Mouse (Mus musculus) ES-E14 (cell line): Measurements from ENCODE around the gene Gm11032.

Experiments used
- CHD2 ChIP-seq: IDR thresholded peaks from 2 replicates; pipeline ENCODE4 v1.6.1; 2014; ENCODE audit warnings: mild to moderate bottlenecking, low read depth, low read length, inconsistent platforms
- HCFC1 ChIP-seq: IDR thresholded peaks from 2 replicates; pipeline ENCODE4 v1.6.1; 2012; ENCODE audit warnings: low read length, inconsistent platforms, borderline replicate concordance; ENCODE audit not compliant: insufficient read depth
- MAFK ChIP-seq: IDR thresholded peaks from 2 replicates; pipeline ENCODE4 v1.6.1; 2014; ENCODE audit warnings: mild to moderate bottlenecking, low read depth, low read length, inconsistent platforms; ENCODE audit not compliant: insufficient read depth
- ZC3H11A ChIP-seq: IDR thresholded peaks from 2 replicates; pipeline ENCODE4 v1.6.1; 2012; ENCODE audit warnings: low read depth, mild to moderate bottlenecking, inconsistent platforms, low read length, borderline replicate concordance
- ZNF384 ChIP-seq: IDR thresholded peaks from 2 replicates; pipeline ENCODE4 v1.6.1; 2012; ENCODE audit warnings: low read depth, low read length, inconsistent platforms

DNA sequence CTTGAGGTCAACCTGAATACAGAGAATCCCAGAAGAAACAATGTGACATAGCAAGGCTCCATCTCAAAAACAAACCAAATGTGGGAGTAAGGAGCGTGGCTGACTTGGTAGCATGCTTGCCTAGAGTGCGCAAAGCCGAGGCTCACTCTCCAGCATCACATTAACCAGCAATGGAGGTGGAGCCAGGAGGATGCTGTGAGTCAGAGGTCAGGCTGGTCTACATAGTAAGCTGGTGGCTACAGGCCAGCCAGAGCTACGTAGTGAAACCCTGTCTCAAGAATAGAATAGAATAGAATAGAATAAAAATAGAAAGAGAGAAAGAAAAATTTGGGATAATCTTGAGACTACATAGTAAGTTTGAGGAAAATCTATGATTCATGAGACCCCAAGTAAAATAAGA, 2.0 kb downstream of the Gm11032 start:
- TF ChIP-seq CHD2: no peak
- no peak for TF ChIP-seq ZNF384
- no peak for TF ChIP-seq ZC3H11A
- TF ChIP-seq HCFC1: no peak
- TF ChIP-seq MAFK: no peak
